Mouse (Mus musculus): Measurements from ENCODE around the gene Prokr1. TPM values are rescaled to one million over a fixed set of nuclear protein-coding genes. Genes with fewer than 3 reads are reported as not detected.
A peak's percentile ranks its signal among the peaks of the same experiment; 100 is the strongest.
"Not testable (repeated sequence)": the region's sequence is repeated elsewhere in the genome, so short reads cannot be mapped to it uniquely, and the experiment has no call there.

Gene Prokr1
- 0.61 and 2.6 TPM in 2 replicates for total RNA-seq (2017)

DNA sequence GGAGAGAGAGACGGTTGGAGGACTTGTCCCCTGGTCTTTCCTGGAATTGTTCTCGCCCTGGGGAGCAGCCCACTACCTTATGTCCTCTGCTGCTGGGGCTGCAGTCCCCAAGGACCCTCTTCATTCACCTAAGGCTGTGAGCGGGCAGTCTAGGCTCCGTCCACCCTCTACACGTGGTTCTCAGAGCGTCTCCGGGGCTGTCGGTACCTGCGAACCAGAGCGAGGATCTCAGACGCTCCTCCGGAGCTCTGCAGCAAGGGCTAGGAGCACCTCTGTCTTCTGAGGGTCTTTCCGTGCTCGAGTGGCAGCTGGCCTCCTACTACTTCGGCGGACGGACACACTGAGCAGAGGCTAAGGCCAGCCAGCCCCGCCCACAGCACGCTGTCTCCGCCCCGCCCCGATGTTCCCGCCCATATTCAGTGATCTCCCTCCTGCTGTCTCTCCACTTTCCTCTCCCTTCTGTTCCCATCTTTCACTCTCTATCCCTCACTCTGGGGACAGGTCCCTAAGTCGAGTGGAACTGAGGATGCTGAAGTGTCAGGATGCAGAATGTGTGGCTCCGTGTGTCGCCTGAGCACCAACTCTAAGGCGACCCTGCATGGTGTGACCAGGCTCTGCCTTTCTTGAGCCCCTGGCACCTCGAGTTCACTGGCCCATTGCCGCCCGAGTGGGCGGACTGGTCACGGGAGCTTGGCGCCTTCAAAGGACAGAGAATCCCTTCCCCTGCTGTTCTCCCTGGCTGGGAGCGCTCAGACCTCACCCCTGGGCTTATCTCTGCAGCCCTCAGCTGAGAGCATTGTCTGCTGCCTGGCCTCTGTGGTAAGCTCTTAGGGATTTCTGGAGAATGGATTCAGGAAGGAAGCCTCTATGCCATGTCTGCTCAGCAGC lies at the start of gene Prokr1:
TSS of gene Prokr1 (minus strand) at position 350 of the 888 bp plus-strand sequence.
- peak; percentile 53 for ATAC-seq (ENCODE audit: extremely low read depth, insufficient number of reproducible peaks, low FRiP score, poor library complexity, severe bottlenecking)

DNA sequence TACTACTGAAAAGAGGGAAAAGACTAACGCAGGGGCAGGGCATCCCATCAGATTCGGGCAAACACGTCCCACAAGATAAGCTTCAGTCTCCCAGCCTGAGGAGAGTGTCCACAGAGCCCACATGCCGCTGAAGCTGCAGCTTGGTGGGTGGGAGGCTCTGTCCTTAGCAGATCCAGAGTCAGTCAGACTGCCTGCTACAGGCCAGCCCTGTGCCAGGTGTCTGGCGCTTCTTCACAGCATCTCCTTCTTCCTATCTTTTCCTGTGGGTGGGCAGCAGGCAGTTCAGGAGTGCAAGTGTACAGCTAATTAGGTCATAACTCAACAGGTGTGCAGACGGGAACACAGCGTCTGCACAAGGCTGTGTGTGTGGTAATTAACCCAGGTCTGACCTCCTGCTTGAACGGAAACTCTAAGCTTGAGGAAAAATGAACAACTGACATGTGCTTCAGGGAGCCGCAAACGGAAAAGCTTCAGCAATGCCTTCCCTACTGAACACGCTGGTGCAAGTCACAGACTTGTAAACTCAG lies 47.7 kb upstream of the Prokr1 start:
- no peak for ATAC-seq (ENCODE audit: extremely low read depth, insufficient number of reproducible peaks, low FRiP score, poor library complexity, severe bottlenecking)

GRCm38 (mm10) chr6:87632176-87632575 lies 41.6 kb upstream of the Prokr1 start:
- no peak for ATAC-seq (ENCODE audit: extremely low read depth, insufficient number of reproducible peaks, low FRiP score, poor library complexity, severe bottlenecking)

GRCm38 (mm10) chr6:87628936-87629335 lies 38.4 kb upstream of the Prokr1 start:
- not testable (repeated sequence) for ATAC-seq (ENCODE audit: extremely low read depth, insufficient number of reproducible peaks, low FRiP score, poor library complexity, severe bottlenecking)

GRCm38 (mm10) chr6:87623151-87623550 lies 32.6 kb upstream of the Prokr1 start:
- ATAC-seq (ENCODE audit: extremely low read depth, insufficient number of reproducible peaks, low FRiP score, poor library complexity, severe bottlenecking): no peak

DNA sequence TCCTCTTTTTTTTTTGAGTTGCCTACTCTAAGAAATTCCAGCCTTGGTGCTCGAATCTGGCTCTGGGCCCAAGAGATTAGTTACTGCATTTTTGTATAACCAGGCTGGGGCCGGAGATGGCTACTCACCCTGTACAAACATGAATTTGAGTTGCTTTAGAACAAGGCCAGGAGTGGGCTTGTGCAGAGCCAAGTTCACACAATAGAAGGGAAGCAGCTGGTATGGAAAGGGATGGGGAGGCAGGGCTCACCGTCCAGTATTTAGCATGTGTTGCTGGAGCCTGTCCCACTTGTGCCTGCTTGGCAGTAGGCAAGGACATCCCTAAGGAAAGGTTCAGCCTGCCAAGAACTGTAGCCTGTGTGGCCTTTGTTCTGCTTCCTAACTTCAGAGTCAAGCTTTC lies 30.7 kb upstream of the Prokr1 start:
- ATAC-seq (ENCODE audit: extremely low read depth, insufficient number of reproducible peaks, low FRiP score, poor library complexity, severe bottlenecking): no peak

- ATAC-seq (ENCODE audit: extremely low read depth, insufficient number of reproducible peaks, low FRiP score, poor library complexity, severe bottlenecking): no peak
Measured at GRCm38 (mm10) chr6:87618021-87618420, 27.5 kb upstream of the Prokr1 start.

GRCm38 (mm10) chr6:87615696-87616083 lies 25.1 kb upstream of the Prokr1 start:
- no peak for ATAC-seq (ENCODE audit: extremely low read depth, insufficient number of reproducible peaks, low FRiP score, poor library complexity, severe bottlenecking)

- no peak for ATAC-seq (ENCODE audit: extremely low read depth, insufficient number of reproducible peaks, low FRiP score, poor library complexity, severe bottlenecking)
Measured at GRCm38 (mm10) chr6:87614794-87615695, 24.5 kb upstream of the Prokr1 start.

DNA sequence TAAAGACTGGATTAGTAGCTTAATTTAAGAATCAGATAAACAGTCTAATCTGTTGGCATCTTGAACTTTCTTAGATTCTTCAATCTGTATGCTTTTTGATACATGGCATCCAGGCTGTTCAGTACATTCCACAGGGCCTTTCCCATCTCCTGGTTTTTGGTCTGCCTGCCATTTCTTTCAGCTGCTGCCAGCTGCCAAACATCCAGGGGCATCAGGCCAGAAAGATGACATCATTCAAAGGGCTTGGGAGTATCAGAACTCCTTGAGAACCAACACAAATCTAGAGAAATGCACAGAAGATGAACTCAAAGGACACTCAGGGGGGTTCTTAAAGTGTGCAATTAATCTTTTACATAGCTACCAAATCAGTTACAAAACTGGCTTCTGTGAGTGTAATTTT lies 9.3 kb upstream of the Prokr1 start:
- no peak for ATAC-seq (ENCODE audit: extremely low read depth, insufficient number of reproducible peaks, low FRiP score, poor library complexity, severe bottlenecking)

- no peak for ATAC-seq (ENCODE audit: extremely low read depth, insufficient number of reproducible peaks, low FRiP score, poor library complexity, severe bottlenecking)
Measured at GRCm38 (mm10) chr6:87597116-87597833, 6.7 kb upstream of the Prokr1 start.

- no peak for ATAC-seq (ENCODE audit: extremely low read depth, insufficient number of reproducible peaks, low FRiP score, poor library complexity, severe bottlenecking)
Measured at GRCm38 (mm10) chr6:87594188-87594587, 3.6 kb upstream of the Prokr1 start.

DNA sequence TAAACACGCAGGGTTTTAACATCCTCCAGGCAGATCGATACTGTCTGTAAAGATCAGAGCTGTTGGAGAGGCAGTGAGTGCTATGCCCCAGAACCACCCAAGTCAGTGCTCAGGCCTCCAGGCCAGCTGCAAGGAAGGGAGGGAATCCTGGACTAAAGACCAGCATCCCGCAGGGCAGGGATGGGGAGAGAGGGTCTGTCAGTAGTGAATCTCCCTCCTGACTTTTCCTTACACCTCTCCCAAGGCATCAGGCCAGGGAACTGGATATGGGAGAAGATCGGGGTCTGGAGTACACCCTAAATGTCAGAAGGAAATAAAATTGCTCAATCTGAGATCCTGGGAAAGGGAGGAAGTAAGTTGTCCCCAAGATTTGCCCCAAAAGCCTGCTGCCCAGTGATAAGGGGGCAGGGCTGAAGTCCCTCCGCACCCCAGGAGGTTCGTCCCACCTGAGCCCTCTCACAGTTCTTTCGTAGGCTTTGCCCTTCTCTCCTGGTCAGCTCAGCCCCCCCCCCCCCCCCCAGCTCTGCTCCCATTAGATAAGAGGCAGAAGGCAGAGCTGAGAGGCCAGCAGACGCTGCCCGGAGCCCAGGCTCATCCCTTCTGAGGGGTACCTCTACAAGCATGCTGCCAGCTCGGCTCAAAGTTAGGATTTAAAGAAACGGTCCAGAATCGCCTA lies 687 bp downstream of the Prokr1 start:
- ATAC-seq (ENCODE audit: extremely low read depth, insufficient number of reproducible peaks, low FRiP score, poor library complexity, severe bottlenecking): no peak

GRCm38 (mm10) chr6:87583991-87584390 lies 6.6 kb downstream of the Prokr1 start:
- no peak for ATAC-seq (ENCODE audit: extremely low read depth, insufficient number of reproducible peaks, low FRiP score, poor library complexity, severe bottlenecking)

DNA sequence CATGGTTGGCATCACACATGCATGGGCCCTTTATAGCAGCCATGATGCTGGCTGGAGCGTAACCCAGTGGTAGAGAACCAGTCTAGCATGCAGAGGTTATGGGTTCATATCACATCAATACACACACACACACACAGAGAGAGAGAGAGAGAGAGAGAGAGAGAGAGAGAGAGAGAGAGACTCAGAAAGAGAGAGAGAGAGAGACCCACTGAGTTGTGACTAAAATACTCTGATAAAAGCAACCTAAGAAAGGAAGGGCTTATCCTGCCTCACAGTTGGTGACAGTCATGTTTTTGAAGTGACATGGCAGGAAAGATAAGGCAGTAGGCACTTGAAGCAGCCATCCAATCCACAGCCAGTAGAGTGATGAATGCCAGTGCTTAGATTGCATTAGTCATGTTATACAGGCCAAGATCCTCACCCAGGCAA lies 7.3 kb downstream of the Prokr1 start:
- ATAC-seq (ENCODE audit: extremely low read depth, insufficient number of reproducible peaks, low FRiP score, poor library complexity, severe bottlenecking): no peak

DNA sequence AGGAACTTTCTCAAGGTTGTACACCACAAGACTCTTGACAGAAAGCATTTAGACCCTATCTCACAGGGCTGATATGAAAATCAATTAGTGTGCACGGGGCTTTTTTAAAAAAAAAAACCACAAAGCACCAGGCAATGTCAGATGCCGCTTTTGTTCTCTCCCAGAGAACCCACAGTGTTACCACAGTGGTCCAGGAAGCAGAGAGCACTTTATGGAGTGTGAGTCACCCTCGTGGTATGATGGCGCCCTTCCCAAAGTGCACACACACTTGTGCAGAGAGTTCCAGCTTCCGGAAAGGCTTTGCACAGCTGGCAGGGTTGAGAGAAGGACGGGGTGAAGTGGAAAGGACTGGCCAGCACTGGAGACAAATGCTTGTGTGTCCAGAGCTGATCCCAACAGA lies 8.1 kb downstream of the Prokr1 start:
- ATAC-seq (ENCODE audit: extremely low read depth, insufficient number of reproducible peaks, low FRiP score, poor library complexity, severe bottlenecking): no peak

DNA sequence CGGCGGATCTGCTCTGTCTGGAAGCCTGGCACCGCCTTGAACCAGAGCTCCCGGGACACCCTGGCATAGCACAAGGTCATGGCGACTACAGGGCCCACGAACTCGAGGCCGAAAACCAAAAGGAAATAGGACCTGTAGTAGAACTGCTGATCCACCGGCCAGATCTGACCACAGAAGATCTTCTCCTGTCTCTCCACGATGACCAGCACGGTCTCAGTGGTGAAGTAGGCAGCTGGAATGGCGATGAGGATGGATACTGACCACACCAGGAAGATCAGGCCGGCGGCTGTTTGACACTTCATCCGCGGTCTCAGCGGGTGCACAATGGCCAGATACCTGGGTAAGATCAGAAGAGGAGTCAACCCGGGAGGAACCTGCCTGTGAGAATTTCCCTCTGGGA lies 9.0 kb downstream of the Prokr1 start:
- no peak for ATAC-seq (ENCODE audit: extremely low read depth, insufficient number of reproducible peaks, low FRiP score, poor library complexity, severe bottlenecking)

DNA sequence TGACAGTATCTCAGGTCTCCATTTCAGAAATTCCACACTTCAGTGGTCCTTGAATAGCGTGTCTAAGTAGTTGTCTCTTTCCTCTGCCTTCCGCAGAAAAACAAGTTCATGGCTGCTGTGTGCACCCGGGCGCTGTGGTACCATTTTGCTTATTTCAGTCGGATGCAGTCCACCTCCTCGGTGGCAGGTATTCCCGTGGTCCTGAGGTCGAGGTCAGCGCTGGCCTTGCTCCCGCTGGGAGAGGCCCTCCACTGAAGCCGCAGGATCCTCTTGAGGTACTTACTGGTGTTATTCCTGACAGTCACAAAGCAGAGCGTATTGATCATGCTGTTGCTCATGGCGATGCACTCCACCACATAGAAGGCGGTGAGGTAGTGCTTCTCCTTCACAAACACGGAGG lies 9.5 kb downstream of the Prokr1 start:
- ATAC-seq (ENCODE audit: extremely low read depth, insufficient number of reproducible peaks, low FRiP score, poor library complexity, severe bottlenecking): no peak

All from neutrophil, adult 5-6 weeks (primary cell).